ENCODE assay signal across 8 mouse cellular contexts in genomic region chr5:124030386-124031067, GRCm38 (mm10). TPM values are rescaled to one million over a fixed set of nuclear protein-coding genes. Genes with fewer than 3 reads are reported as not detected.
DNase-seq lines count a peak whose midpoint lies in the region; ATAC-seq and TF ChIP-seq lines count a peak whose summit lies in the region.

No protein-coding gene starts in this region.

- no peaks in the 10 kb centered on the region for H3K27me3 ChIP-seq in neural tube, embryonic 11.5 days (ENCODE audit: control insufficient read depth, insufficient read depth, low read length)
- H3K27me3 ChIP-seq in hindbrain, embryonic 15.5 days, result no peaks in the 10 kb centered on the region
- no peaks in the 10 kb centered on the region for H3K27me3 ChIP-seq in myocyte (ENCODE audit: control insufficient read depth, insufficient read depth, insufficient read length)

- peaks cover 18% of the 10 kb centered on the region for H3K4me1 ChIP-seq in neural tube, embryonic 11.5 days (ENCODE audit: control insufficient read depth, insufficient read depth, low read length)
- peaks cover 45% of the 10 kb centered on the region for H3K4me1 ChIP-seq in hindbrain, embryonic 15.5 days (replicated peaks)

- intact Hi-C loops in left cerebral cortex, postnatal 36 days (cut with DNase I), result no loop called here

- H3K4me3 ChIP-seq in neural tube, embryonic 11.5 days (ENCODE audit: low read depth, low read length), result peak overlapping the region; percentile 77
- H3K4me3 ChIP-seq in hindbrain, embryonic 15.5 days, result peak overlapping the region; percentile 79
- H3K4me3 ChIP-seq in myocyte, result peak overlapping the region; percentile 91

- peaks cover 63% of the 10 kb centered on the region for H3K79me2 ChIP-seq in myocyte (ENCODE audit: control insufficient read depth, insufficient read depth)

- ATAC-seq in neural tube, embryonic 11.5 days (ENCODE audit: insufficient read depth, low FRiP score, low TSS enrichment), result no peak
- ATAC-seq in hindbrain, embryonic 15.5 days (ENCODE audit: low FRiP score, low read depth), result peak; percentile 76

- peak overlapping the region; percentile 58; the same call in 1 of the 2 replicates for H3K27ac ChIP-seq in neural tube, embryonic 11.5 days (ENCODE audit: low read depth, low read length)
- H3K27ac ChIP-seq in hindbrain, embryonic 15.5 days (replicated peaks), result peak overlapping the region; percentile 93

- H3K4me2 ChIP-seq in neural tube, embryonic 11.5 days (ENCODE audit: low read depth), result peak overlapping the region; percentile 88
- H3K4me2 ChIP-seq in hindbrain, embryonic 15.5 days, result peak overlapping the region; percentile 67
- H3K4me2 ChIP-seq in myocyte (ENCODE audit: low read depth), result peak overlapping the region; percentile 97

- H3K9ac ChIP-seq in neural tube, embryonic 11.5 days (ENCODE audit: low read length), result peak overlapping the region; percentile 90
- peak overlapping the region; percentile 92 for H3K9ac ChIP-seq in hindbrain, embryonic 15.5 days

- no peak overlapping the region for H3ac ChIP-seq in myocyte (ENCODE audit: control insufficient read depth, insufficient read length)

- 61% methylated on average over 12 of the region's 12 CpGs for WGBS in neural tube, embryonic 11.5 days
- 6% methylated on average over 12 of the region's 12 CpGs for WGBS in hindbrain, embryonic 15.5 days

- DNase-seq in adrenal gland, postnatal 10 days, result peak; percentile 33
- DNase-seq in adrenal gland, postnatal 36 days, result no peak
- no peak for DNase-seq in neural tube, embryonic 11.5 days (ENCODE audit: low spot score)
- DNase-seq in neural tube, embryonic 10.5 days (ENCODE audit: extremely low spot score, low spot score), result no peak
- no peak for DNase-seq in left cerebral cortex, postnatal 36 days (ENCODE audit: low spot score in 2 of 2)
- DNase-seq in frontal cortex, postnatal 36 days (ENCODE audit: low spot score in 2 of 2), result no peak

- no peaks in the 10 kb centered on the region for H3K9me3 ChIP-seq in neural tube, embryonic 11.5 days (ENCODE audit: control insufficient read depth, low read length)
- H3K9me3 ChIP-seq in hindbrain, embryonic 15.5 days, result no peaks in the 10 kb centered on the region

- no peak for TF ChIP-seq POLR2A in myocyte (IDR thresholded peaks at IDR 0.05; ENCODE audit: insufficient read length, low read depth)

- H3K36me3 ChIP-seq in neural tube, embryonic 11.5 days (ENCODE audit: control insufficient read depth, insufficient read depth, low read length), result no peaks in the 10 kb centered on the region
- H3K36me3 ChIP-seq in hindbrain, embryonic 15.5 days, result no peaks in the 10 kb centered on the region
- no peaks in the 10 kb centered on the region for H3K36me3 ChIP-seq in myocyte (ENCODE audit: control insufficient read depth, insufficient read depth)

TF ChIP-seq in myocyte, 11 proteins besides CTCF, POLR2A, EP300 and RAD21:
- TF ChIP-seq E2F4 (IDR thresholded peaks at IDR 0.05; ENCODE audit: insufficient read depth) (no peak), TCF3 (IDR thresholded peaks at IDR 0.05; ENCODE audit: insufficient read length, low read depth) (no peak), REST (IDR thresholded peaks at IDR 0.05; ENCODE audit: insufficient read depth, insufficient read length) (no peak), TCF12 (IDR thresholded peaks at IDR 0.05; ENCODE audit: insufficient read depth, poor library complexity, severe bottlenecking) (no peak), SRF (IDR thresholded peaks at IDR 0.05; ENCODE audit: control insufficient read depth, insufficient read length, low read depth) (no peak), MYOG (IDR thresholded peaks at IDR 0.05; ENCODE audit: control insufficient read depth in 1 of 3, insufficient read depth in 1 of 3, insufficient read length in 2 of 3, low read depth in 2 of 3) (no peak), USF1 (IDR thresholded peaks at IDR 0.05; ENCODE audit: low read depth) (no peak), MYOD1 (IDR thresholded peaks at IDR 0.05; ENCODE audit: control insufficient read depth in 1 of 3, insufficient read length in 2 of 3, low read depth in 2 of 3) (no peak), POLR2AphosphoS2 (IDR thresholded peaks at IDR 0.05; ENCODE audit: insufficient read length, low read depth) (no peak), CEBPB (IDR thresholded peaks at IDR 0.05; ENCODE audit: insufficient read depth, poor library complexity, severe bottlenecking) (no peak), MAX (IDR thresholded peaks at IDR 0.05; ENCODE audit: low read depth) (no peak)

RNA-seq across cellular contexts. Expression of gene Vps37b, which starts 1.5 kb away (rescaled TPM):
- total RNA-seq in adrenal gland, postnatal 10 days (2021), result 10 to 100 TPM; 41.1 to 58.1 TPM
- 100 to 1,000 TPM in 1 of 2 experiments, 10 to 100 TPM in 1; 93.1 to 188 TPM for total RNA-seq in adrenal gland, postnatal 36 days (2021)
- 50.3 and 52.3 TPM in 2 replicates for polyA plus RNA-seq in neural tube, embryonic 11.5 days (2014; fragmentation: Nextera tagmentation; extraction: Ambion mirVana)
- 75.5 and 82.4 TPM in 2 replicates for polyA plus RNA-seq in hindbrain, embryonic 15.5 days (2015; fragmentation: Nextera tagmentation; extraction: Ambion mirVana)
- 18.7 TPM for polyA plus RNA-seq in myocyte (2012; fragmentation: generic; extraction: Trizol)
- total RNA-seq in left cerebral cortex, postnatal 36 days (2021), result 10 to 100 TPM; 45.8 to 51.0 TPM

RNA-seq across cellular contexts. Expression of gene Hip1r, which starts 57.1 kb away (rescaled TPM):
- 10 to 100 TPM; 18.2 to 22.5 TPM for total RNA-seq in adrenal gland, postnatal 10 days (2021)
- 10 to 100 TPM; 15.1 to 18.4 TPM for total RNA-seq in adrenal gland, postnatal 36 days (2021)
- polyA plus RNA-seq in neural tube, embryonic 11.5 days (2014; fragmentation: Nextera tagmentation; extraction: Ambion mirVana), result 4.4 and 5.3 TPM in 2 replicates
- 33.9 and 34.2 TPM in 2 replicates for polyA plus RNA-seq in hindbrain, embryonic 15.5 days (2015; fragmentation: Nextera tagmentation; extraction: Ambion mirVana)
- 10.5 TPM for polyA plus RNA-seq in myocyte (2012; fragmentation: generic; extraction: Trizol)
- 10 to 100 TPM; 70.3 to 77.3 TPM for total RNA-seq in left cerebral cortex, postnatal 36 days (2021)
